Mouse (Mus musculus) megakaryocyte, embryonic 14.5 days (primary cell): ENCODE results near the gene Slc22a5.

Experiments
- FLI1 ChIP-seq: IDR thresholded peaks from 2 replicates; pipeline ENCODE4 v1.6.1; 2012; ENCODE audit warnings: low read length, inconsistent platforms, mixed read lengths
- GATA1 ChIP-seq: IDR thresholded peaks from 3 replicates; pipeline ENCODE4 v1.6.1; 2012; ENCODE audit warnings: mixed read lengths, low read length, inconsistent platforms, borderline replicate concordance

GRCm38 (mm10) chr11:53918851-53919250 is 27.4 kb upstream of the Slc22a5 start:
- no peak for TF ChIP-seq GATA1
- TF ChIP-seq FLI1: no peak
